Mouse (Mus musculus) hindbrain, embryonic 11.5 days (tissue): ENCODE results near the gene Impdh1. TPM values are rescaled to one million over a fixed set of nuclear protein-coding genes. Genes with fewer than 3 reads are reported as not detected.
A peak's percentile ranks its signal among the peaks of the same experiment; 100 is the strongest.

Experiments used
- ATAC-seq: fragments of 200-750 bp; cut with Nextera tagmentation; 2 replicates; pipeline ENCODE4 v1.8.0; 2017; ENCODE audit warnings: mild to moderate bottlenecking, moderate TSS enrichment, moderate library complexity; ENCODE audit not compliant: low FRiP score
- DNase-seq: peaks from one replicate; pipeline ENCODE4 v3.0.0-alpha.2; 2015; ENCODE audit warnings: low spot score
- H3K27ac ChIP-seq: fragments of 300-500 bp; sonication (generic); 2 replicates; pipeline ENCODE4 v1.5.1; 2014; ENCODE audit warnings: mild to moderate bottlenecking, low read depth, low read length
- H3K27me3 ChIP-seq: fragments of 300-500 bp; sonication (generic); 2 replicates; pipeline ENCODE4 v1.6.1; 2014; ENCODE audit warnings: mild to moderate bottlenecking, low read length, moderate library complexity, mixed read lengths; ENCODE audit not compliant: control insufficient read depth, insufficient read depth
- H3K36me3 ChIP-seq: fragments of 300-500 bp; sonication (generic); 2 replicates; pipeline ENCODE4 v1.6.1; 2014; ENCODE audit warnings: mild to moderate bottlenecking, low read length, moderate library complexity, mixed read lengths; ENCODE audit not compliant: control insufficient read depth, insufficient read depth
- H3K4me1 ChIP-seq: fragments of 300-500 bp; sonication (generic); replicated peaks from 2 replicates; pipeline ENCODE4 v1.6.1; 2014; ENCODE audit warnings: low read length, mixed read lengths; ENCODE audit not compliant: control insufficient read depth, insufficient read depth
- H3K4me2 ChIP-seq: fragments of 300-500 bp; sonication (generic); replicated peaks from 2 replicates; pipeline ENCODE4 v1.6.1; 2014; ENCODE audit warnings: mild to moderate bottlenecking, low read depth, low read length
- H3K4me3 ChIP-seq: fragments of 300-500 bp; sonication (generic); 2 replicates; pipeline ENCODE4 v1.5.1; 2014; ENCODE audit warnings: low read depth, low read length
- H3K9ac ChIP-seq: fragments of 300-500 bp; sonication (generic); 2 replicates; pipeline ENCODE4 v1.6.1; 2014; ENCODE audit warnings: low read depth, low read length
- H3K9me3 ChIP-seq: fragments of 300-500 bp; sonication (generic); 2 replicates; pipeline ENCODE4 v1.6.1; 2016; ENCODE audit warnings: low read length; ENCODE audit not compliant: control insufficient read depth
- WGBS: fragments of 180-500 bp; shearing (Covaris S2); extraction: QIAGEN DNeasy Blood & Tissue Kit; methylation state at CpG from one replicate; pipeline ENCODE4 v1.1.7; 2014; 5-methylcytosine and 5-hydroxymethylcytosine counted together
- polyA plus RNA-seq: library from polyadenylated mRNA; unstranded; fragments of >200 nt; fragmentation: Nextera tagmentation; extraction: Ambion mirVana; gene quantifications from 2 replicates; pipeline ENCODE4 v1.2.1, GENCODE M21; 2014

Impdh1 gene
- polyA plus RNA-seq, 1 experiment from 2014 or later = 34.5 TPM

GRCm38 (mm10) chr6:29201341-29201740 is 14.8 kb downstream of the Impdh1 start:
- DNase-seq = no peak
- Histone ChIP-seq H3K9ac (no peak overlapping the region), H3K4me3 (no peak overlapping the region), H3K4me2 (no peak overlapping the region), H3K4me1 (peaks cover 3% of the 10 kb centered on the region; the same call in 1 of the 2 replicates), H3K9me3 (no peaks in the 10 kb centered on the region), H3K27ac (no peak overlapping the region), H3K36me3 (0 out of 2 replicates have a peak, but pooled peaks cover 3% of the 10 kb centered on the region), H3K27me3 (no peaks in the 10 kb centered on the region; the same call in 1 of the 2 replicates)
- no peak for ATAC-seq
- WGBS = 90% methylated on average over 5 of the region's 5 CpGs

DNA sequence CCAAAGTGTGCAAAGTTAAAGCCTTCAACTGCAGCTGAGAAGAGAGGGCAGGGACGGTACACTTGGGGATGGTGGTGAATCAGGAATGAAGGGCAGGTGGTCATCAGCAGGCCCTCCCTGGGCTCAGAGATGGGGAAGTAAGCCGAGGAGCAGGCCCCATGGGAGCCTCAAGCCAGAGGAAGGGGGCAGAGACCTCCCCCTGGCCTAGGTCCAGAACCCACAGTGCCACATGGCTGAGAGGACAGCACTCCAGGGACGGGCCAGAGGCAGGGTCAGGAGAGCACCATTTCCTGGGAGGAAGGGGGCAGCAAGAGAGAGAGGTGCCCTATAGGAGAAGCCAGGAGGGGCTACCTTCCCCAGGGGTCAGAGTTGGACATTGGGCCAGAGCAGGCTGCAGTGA is 15.7 kb downstream of the Impdh1 start:
- WGBS = 68% methylated on average over 3 of the region's 3 CpGs
- Histone ChIP-seq H3K4me1 (peaks cover 3% of the 10 kb centered on the region; the same call in 1 of the 2 replicates), H3K27ac (no peak overlapping the region), H3K9ac (no peak overlapping the region), H3K4me2 (no peak overlapping the region), H3K4me3 (no peak overlapping the region), H3K27me3 (no peaks in the 10 kb centered on the region; the same call in 1 of the 2 replicates), H3K9me3 (no peaks in the 10 kb centered on the region), H3K36me3 (no peaks in the 10 kb centered on the region)
- DNase-seq (no peak), ATAC-seq (no peak)

DNA sequence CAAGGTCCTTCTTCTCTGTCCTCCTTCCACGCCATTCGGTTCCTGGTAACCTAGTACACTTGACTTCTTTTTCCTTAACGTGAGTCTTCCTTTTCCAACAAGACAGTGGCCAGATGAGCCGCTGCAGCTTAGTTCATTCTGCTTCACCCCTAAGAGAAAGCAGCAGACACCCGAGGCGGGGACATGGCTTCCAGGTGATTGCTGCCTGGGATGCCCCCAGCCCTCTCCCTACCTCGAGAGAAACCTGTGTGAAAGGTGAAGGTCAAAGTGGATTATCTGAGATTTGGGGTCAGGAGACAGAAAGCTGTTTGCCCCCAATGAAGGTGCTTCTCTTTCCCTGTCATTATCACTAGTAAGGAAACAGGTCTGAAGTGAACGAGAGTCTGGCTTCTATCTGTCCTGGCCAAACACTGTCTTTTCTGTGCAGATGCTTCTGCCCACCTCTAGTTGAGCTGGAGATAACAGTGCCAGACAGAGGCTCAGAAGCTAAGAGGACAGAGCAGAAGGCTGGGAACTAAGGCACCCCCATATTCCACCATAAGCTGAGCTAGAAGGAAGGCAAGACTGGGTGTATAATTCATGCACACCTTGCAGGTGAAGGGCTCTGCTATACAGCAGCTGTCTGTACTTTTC is 16.8 kb downstream of the Impdh1 start:
- WGBS = 42% methylated on average over 8 of the region's 8 CpGs
- no peaks in the 10 kb centered on the region; the same call in 1 of the 2 replicates for H3K27me3 ChIP-seq
- H3K4me1 ChIP-seq = peaks cover 3% of the 10 kb centered on the region; the same call in 1 of the 2 replicates
- ATAC-seq (no peak), DNase-seq (no peak)
- H3K27ac ChIP-seq = no peak overlapping the region
- H3K9ac ChIP-seq = no peak overlapping the region
- no peaks in the 10 kb centered on the region for H3K9me3 ChIP-seq
- H3K36me3 ChIP-seq = no peaks in the 10 kb centered on the region
- no peak overlapping the region; the same call in 1 of the 2 replicates for H3K4me3 ChIP-seq
- H3K4me2 ChIP-seq = peak overlapping the region; percentile 49

GRCm38 (mm10) chr6:29198309-29199222 is 17.6 kb downstream of the Impdh1 start:
- peak overlapping the region; percentile 49 for H3K4me2 ChIP-seq
- no peak overlapping the region for H3K27ac ChIP-seq
- no peak overlapping the region for H3K9ac ChIP-seq
- peak; percentile 86 for ATAC-seq
- H3K27me3 ChIP-seq = no peaks in the 10 kb centered on the region; the same call in 1 of the 2 replicates
- peak overlapping the region; percentile 17; the same call in 1 of the 2 replicates for H3K4me3 ChIP-seq
- DNase-seq = peak; percentile 97
- H3K4me1 ChIP-seq = peaks cover 3% of the 10 kb centered on the region; the same call in 1 of the 2 replicates
- no peaks in the 10 kb centered on the region for H3K9me3 ChIP-seq
- no peaks in the 10 kb centered on the region for H3K36me3 ChIP-seq
- WGBS = 14% methylated on average over 25 of the region's 25 CpGs

- no peak for DNase-seq
Observed at GRCm38 (mm10) chr6:29195846-29196698, 20.1 kb downstream of the Impdh1 start.

DNA sequence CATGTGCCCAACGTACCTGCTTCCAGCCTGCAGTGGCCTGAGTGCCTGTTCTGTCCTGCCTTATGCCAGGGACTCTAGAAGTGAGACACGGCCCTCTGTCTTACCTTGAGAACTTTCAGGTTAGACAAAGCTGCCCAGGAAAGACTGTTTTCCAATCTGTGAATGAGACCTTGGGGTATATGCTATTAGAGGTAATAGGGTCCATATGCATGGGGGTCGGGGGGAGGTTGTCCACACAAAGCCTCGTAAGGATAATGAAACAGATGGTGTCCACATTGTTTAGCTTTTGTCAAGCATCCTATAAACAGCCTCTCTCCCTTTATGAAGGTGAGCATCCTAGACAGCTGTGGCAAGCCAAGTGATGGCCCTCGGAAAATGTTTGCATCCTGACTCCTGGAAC is 21.0 kb downstream of the Impdh1 start:
- Histone ChIP-seq H3K36me3 (no peaks in the 10 kb centered on the region), H3K27ac (no peak overlapping the region), H3K4me2 (no peak overlapping the region), H3K9me3 (no peaks in the 10 kb centered on the region), H3K4me3 (no peak overlapping the region), H3K4me1 (peaks cover 3% of the 10 kb centered on the region; the same call in 1 of the 2 replicates), H3K9ac (no peak overlapping the region), H3K27me3 (no peaks in the 10 kb centered on the region; the same call in 1 of the 2 replicates)
- 77% methylated on average over 5 of the region's 5 CpGs for WGBS
- DNase-seq (no peak), ATAC-seq (no peak)

More at GRCm38 (mm10) chr6:29195846-29196698, 20.1 kb downstream of the Impdh1 start:
- no peaks in the 10 kb centered on the region for H3K36me3 ChIP-seq
- no peak overlapping the region for H3K4me2 ChIP-seq
- H3K9ac ChIP-seq = no peak overlapping the region
- H3K4me3 ChIP-seq = no peak overlapping the region
- H3K27ac ChIP-seq = no peak overlapping the region
- H3K4me1 ChIP-seq = peaks cover 3% of the 10 kb centered on the region; the same call in 1 of the 2 replicates
- WGBS = 89% methylated on average over 5 of the region's 5 CpGs
- no peaks in the 10 kb centered on the region for H3K9me3 ChIP-seq
- no peak for ATAC-seq
- H3K27me3 ChIP-seq = no peaks in the 10 kb centered on the region; the same call in 1 of the 2 replicates

- DNase-seq = no peak
- ATAC-seq = no peak
- no peaks in the 10 kb centered on the region for H3K36me3 ChIP-seq
- no peak overlapping the region for H3K9ac ChIP-seq
- H3K4me1 ChIP-seq = peaks cover 3% of the 10 kb centered on the region; the same call in 1 of the 2 replicates
- no peak overlapping the region for H3K4me2 ChIP-seq
- no peaks in the 10 kb centered on the region for H3K27me3 ChIP-seq
- H3K9me3 ChIP-seq = no peaks in the 10 kb centered on the region
- no peak overlapping the region for H3K4me3 ChIP-seq
- no peak overlapping the region for H3K27ac ChIP-seq
- 72% methylated on average over 15 of the region's 15 CpGs for WGBS
Observed at GRCm38 (mm10) chr6:29193961-29194750, 22.0 kb downstream of the Impdh1 start.
